9 mouse cellular contexts compared by ENCODE assay signal in genomic region chr17:69256441-69256840, GRCm38 (mm10).
A peak's percentile ranks its signal among the peaks of the same experiment; 100 is the strongest.
DNase-seq lines count a peak whose midpoint lies in the region; ATAC-seq and TF ChIP-seq lines count a peak whose summit lies in the region.
"Had no signal": no experiment of that assay in that cellular context is flagged by ENCODE, and none has a peak within 500 bp of the region (broad histone marks: within the 10 kb centered on the region; RNA-seq: fewer than 3 reads in every experiment).

No protein-coding gene starts in this region.

- no peaks in the 10 kb centered on the region for H3K4me1 ChIP-seq in lung, embryonic 14.5 days (ENCODE audit: insufficient read depth)
- no peaks in the 10 kb centered on the region for H3K4me1 ChIP-seq in lung, adult 2 months (ENCODE audit: control insufficient read depth, insufficient read depth, low read length)
- no peaks in the 10 kb centered on the region for H3K4me1 ChIP-seq in midbrain, embryonic 14.5 days (ENCODE audit: control insufficient read depth, insufficient read depth, low read length)
- H3K4me1 ChIP-seq: megakaryocyte, embryonic 14.5 days had no signal

- no peaks in the 10 kb centered on the region for H3K9me3 ChIP-seq in lung, embryonic 14.5 days (ENCODE audit: low read depth, low read length)
- no peaks in the 10 kb centered on the region for H3K9me3 ChIP-seq in midbrain, embryonic 14.5 days (ENCODE audit: control insufficient read depth, low read length)
- H3K9me3 ChIP-seq: megakaryocyte, embryonic 14.5 days had no signal

- no peak overlapping the region for H3K4me3 ChIP-seq in lung, embryonic 14.5 days (ENCODE audit: low read depth, low read length)
- H3K4me3 ChIP-seq in lung, adult 2 months (replicated peaks; ENCODE audit: extremely low read depth, low read depth, low read length): no peak overlapping the region
- no peak overlapping the region for H3K4me3 ChIP-seq in midbrain, embryonic 14.5 days (replicated peaks; ENCODE audit: low read depth, low read length)
- H3K4me3 ChIP-seq: megakaryocyte, embryonic 14.5 days had no signal

- DNase-seq in cerebellum, postnatal 14 days: peak; percentile 55 to 68
- DNase-seq in cerebellum, adult 9-10 months: no peak
- peak; percentile 70 for DNase-seq in lung, embryonic 14.5 days
- DNase-seq in lung, adult 2 months: no peak
- DNase-seq in heart, postnatal 10 days: peak; percentile 37 to 60
- peak; percentile 80 for DNase-seq in midbrain, embryonic 14.5 days
- DNase-seq in right cerebral cortex, postnatal 10 days (ENCODE audit: low spot score in 2 of 2): no peak
- DNase-seq in ovary, postnatal 14 days (ENCODE audit: low spot score): no peak

- ATAC-seq in lung, embryonic 14.5 days (ENCODE audit: insufficient read depth): no peak; the same call in 1 of the 2 replicates
- ATAC-seq in midbrain, embryonic 14.5 days (ENCODE audit: low FRiP score, low TSS enrichment): no peak

- TF ChIP-seq POLR2A in lung, adult 2 months (IDR thresholded peaks at IDR 0.05; ENCODE audit: borderline replicate concordance, extremely low read depth, low read depth, low read length): no peak

- intact Hi-C loops in heart, postnatal 10 days (cut with DNase I): loop anchor here (5.0 kb wide), 1 partner anchor 99 kb away; no protein-coding TSS in a partner anchor

- no peak overlapping the region for H3K9ac ChIP-seq in lung, embryonic 14.5 days
- H3K9ac ChIP-seq in midbrain, embryonic 14.5 days (replicated peaks; ENCODE audit: low read length): no peak overlapping the region

- peaks cover 13% of the 10 kb centered on the region; the same call in 1 of the 2 replicates for H3K36me3 ChIP-seq in lung, embryonic 14.5 days (ENCODE audit: insufficient read depth)
- H3K36me3 ChIP-seq in midbrain, embryonic 14.5 days (ENCODE audit: control insufficient read depth, insufficient read depth, low read length): 0 out of 2 replicates have a peak, but pooled peaks cover 4% of the 10 kb centered on the region

- no peak overlapping the region for H3K4me2 ChIP-seq in lung, embryonic 14.5 days
- no peak overlapping the region for H3K4me2 ChIP-seq in midbrain, embryonic 14.5 days (ENCODE audit: low read length)

- H3K27me3 ChIP-seq in lung, embryonic 14.5 days (ENCODE audit: insufficient read depth, low read length): no peaks in the 10 kb centered on the region
- no peaks in the 10 kb centered on the region for H3K27me3 ChIP-seq in midbrain, embryonic 14.5 days (ENCODE audit: control insufficient read depth, insufficient read depth, low read length)

- 40% methylated on average over 9 of the region's 9 CpGs for WGBS in lung, embryonic 14.5 days
- WGBS in lung, adult 2 months: 29% methylated on average over 9 of the region's 9 CpGs
- 54% methylated on average over 9 of the region's 9 CpGs for WGBS in midbrain, embryonic 14.5 days

- no peak overlapping the region for H3K27ac ChIP-seq in lung, embryonic 14.5 days (ENCODE audit: low read depth)
- H3K27ac ChIP-seq in midbrain, embryonic 14.5 days (replicated peaks; ENCODE audit: low read depth, low read length): no peak overlapping the region

- TF ChIP-seq CTCF in lung, embryonic 14.5 days (IDR thresholded peaks at IDR 0.05; ENCODE audit: low read depth): peak; percentile 59
- no peak; the same call in 1 of the 2 replicates for TF ChIP-seq CTCF in lung, adult 2 months (IDR thresholded peaks at IDR 0.05; ENCODE audit: insufficient read depth, low read length)

Comparison
In these comparisons a context has a peak if more than half of its experiments do, and no peak if none do; other contexts are left out.
1. DNase-seq: peak in cerebellum, postnatal 14 days (2 of 2), lung, embryonic 14.5 days (single experiment), heart, postnatal 10 days (2 of 2) and midbrain, embryonic 14.5 days (single experiment); none in cerebellum, adult 9-10 months (single experiment), lung, adult 2 months (single experiment), right cerebral cortex, postnatal 10 days (0 of 2) and ovary, postnatal 14 days (single experiment).